Mouse (Mus musculus) retina, adult 2 months (tissue): ENCODE results near the gene Cela2a.

Experiments used
- DNase-seq: peaks from one replicate; pipeline ENCODE4 v3.0.0-alpha.2; 2012; ENCODE audit warnings: low read depth, low spot score

The Cela2a gene

DNA sequence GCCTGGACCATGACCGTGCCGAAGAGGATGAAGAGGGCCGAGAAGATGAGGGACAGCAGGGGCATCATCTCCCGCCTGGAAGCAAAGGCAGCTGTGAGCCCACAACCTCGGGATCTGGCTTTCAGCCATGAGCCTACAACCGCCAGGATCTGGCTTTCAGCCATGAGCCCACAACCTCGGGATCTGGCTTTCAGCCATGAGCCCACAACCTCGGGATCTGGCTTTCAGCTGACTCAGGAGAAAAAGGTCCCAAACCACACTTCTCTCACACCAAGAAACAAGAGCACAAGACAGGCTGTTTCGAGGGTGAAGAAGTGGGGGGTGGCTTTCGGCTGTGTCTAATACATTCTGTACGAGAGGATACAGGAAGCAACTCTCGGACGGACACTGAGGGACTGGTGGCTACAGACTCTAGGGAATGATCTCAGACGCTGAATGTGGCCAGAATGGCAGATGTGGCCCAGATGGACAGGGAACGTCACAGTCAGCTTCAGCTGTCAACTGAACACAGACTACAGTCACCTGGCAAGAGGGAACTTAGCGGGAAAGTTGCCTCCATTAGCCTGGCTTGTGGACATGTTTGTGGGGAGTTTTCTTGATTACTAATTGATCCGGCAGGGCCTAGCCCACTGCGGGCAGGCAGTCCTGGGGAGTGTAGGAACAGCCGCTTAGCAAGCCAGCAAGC lies 59.1 kb downstream of the Cela2a start:
- DNase-seq: no peak

DNA sequence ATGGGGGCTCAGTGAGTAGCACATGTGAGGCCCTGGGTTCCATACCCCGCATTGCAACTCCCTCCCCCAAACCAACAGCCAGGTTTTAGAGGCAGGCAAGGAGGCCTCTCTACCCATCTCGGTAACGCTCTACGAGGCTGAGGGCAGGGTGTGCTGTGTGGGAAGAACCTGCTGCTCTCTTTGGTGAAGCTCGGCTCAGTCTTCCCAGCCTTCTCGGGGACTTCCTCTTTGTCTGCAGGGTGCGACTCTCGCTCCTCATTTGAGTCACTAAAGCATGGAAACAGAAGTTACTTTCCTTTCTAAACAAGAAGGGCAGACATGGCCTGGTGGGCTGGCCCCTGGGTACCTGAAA lies 59.7 kb downstream of the Cela2a start:
- no peak for DNase-seq

- DNase-seq: no peak
Observed at GRCm38 (mm10) chr4:141765008-141765407, 61.0 kb downstream of the Cela2a start.
